Mouse (Mus musculus) heart, postnatal 36 days (tissue): ENCODE measurements at regions not wholly inside any gene's neighbourhood (a gene's known extent, or its start where the extent isn't known, plus 50 kb on each side); places are given as distances from the start of the nearest gene placed in this dataset.

ENCODE experiments used
- DNase-seq, 2 experiments: peaks; one replicate each; pipeline ENCODE4 v3.0.0; 2021 to 2022
- intact Hi-C: fragments of 180-260 bp; cut with DNase I; formaldehyde crosslinking; loops from one replicate; pipeline ENCODE4 v1.15.1; 2025

DNA sequence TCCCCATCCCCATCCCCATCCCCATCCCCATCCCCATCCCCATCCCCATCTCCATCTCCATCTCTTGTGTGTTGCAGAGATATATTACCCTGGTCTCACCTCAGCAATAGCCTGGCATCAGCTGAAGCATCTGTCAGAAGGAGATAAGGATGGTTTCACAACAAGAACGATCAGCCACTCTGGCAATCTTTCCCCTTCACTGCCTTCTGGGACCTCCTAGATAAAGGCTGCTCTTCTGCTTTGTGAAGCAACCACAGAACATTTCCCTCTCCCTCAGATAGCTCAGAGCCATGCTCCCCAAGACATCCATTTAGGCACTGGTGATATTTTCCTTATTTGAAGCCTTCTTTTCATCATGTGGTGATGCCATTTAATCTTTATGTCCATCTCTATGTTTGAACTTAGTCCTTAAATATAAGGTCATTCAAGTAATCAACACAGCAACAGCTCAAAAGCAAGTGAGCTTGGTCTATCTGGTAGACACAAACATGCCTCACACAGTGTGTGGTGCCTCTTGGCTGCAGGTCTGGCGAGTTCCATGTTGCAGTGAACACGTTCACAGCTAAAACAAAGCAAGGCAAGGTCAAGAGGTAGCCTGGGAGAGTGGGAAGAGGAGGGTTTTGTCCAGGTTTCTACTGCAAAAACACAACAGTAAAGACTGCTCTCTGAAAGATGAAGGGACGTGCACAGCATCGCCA lies 321.7 kb upstream of the Runx1 start:
- intact Hi-C loops, result no loop called here
- no peak for DNase-seq

- intact Hi-C loops, result no loop called here
- DNase-seq, result no peak
Measured at GRCm38 (mm10) chr16:93146812-93147211, 320.9 kb upstream of the Runx1 start.

- intact Hi-C loops, result no loop called here
- DNase-seq, result no peak
Measured at GRCm38 (mm10) chr16:93145617-93146016, 319.7 kb upstream of the Runx1 start.

DNA sequence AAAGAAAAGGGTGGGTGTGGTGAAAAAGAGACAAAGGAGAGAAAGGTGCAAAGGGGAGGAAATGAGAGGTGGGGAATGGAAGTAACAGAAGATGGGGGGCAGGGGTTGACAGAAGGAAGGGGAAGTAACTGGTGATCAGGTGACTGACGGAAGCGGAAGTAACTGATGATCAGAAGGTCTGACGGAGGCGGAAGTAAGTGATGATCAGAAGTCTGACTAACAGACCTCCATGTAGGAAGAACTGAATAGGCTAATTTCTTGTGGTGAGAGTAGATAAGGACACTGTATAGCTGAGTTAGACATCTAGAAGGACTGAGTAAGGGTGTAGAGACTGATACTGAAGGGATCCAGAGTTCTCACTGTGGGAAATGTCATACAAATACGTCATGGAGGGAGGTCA lies 318.1 kb upstream of the Runx1 start:
- DNase-seq, result no peak
- intact Hi-C loops, result no loop called here

DNA sequence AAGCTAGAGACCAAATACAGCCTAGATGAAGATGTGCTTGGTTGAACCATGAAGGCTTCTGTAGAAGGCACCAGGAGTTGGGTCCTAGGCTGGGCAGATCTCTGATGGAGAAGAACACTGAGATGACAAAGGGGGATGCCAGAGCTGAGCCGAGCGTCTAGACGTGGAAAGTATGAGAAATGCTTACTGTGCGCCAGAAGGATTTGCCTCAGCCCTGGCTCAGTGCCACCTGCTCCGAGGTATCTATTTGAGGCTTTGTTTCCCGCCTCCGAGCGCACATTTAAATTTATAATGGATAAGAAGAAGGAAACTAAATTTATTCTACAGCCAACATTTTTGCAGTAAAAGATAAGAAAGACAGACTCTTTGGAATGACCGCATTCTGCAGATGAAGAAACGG lies 317.2 kb upstream of the Runx1 start:
- DNase-seq, result peak in 1 of 2 experiments; percentile 10
- intact Hi-C loops, result no loop called here

DNA sequence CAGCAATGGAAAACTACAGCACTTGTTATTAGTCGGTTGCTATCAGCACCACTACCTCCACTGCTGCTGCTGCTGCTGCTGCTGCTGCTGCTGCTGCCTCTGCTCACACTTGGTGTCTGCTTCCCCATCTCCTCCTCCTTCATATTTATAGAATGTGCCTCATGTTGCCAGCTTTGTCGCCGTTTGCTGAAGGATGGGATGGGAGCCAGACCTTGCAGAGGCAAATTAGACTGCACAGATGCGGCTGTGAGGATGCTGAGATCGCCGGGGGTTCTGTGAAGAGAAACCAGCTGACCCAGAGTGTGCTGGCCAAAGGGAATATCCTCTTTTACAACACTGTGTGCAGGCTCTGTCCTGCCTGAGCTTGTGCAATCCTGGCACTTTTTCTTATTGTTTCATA lies 316.0 kb upstream of the Runx1 start:
- DNase-seq, result no peak
- intact Hi-C loops, result no loop called here

GRCm38 (mm10) chr16:93140535-93141110 lies 314.7 kb upstream of the Runx1 start:
- intact Hi-C loops, result no loop called here
- DNase-seq, result no peak

DNA sequence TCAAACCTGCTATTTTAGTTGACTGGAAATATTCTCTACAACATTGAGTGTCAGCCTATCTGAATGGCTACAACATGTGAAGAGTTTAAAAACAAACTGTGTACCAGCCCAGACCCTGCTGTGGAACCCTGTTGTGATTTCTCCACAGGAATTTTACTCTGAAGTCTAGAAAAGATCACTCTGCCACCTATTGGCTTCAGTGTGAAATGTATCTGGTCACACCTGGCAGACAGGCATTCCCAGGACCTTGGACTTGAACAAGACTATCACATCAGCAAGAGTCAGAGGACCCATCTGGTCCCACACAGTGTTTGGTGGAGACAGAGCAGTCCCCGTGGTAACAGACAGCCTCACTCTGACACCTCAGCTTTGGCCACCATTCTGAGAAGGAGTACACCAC lies 311.3 kb upstream of the Runx1 start:
- DNase-seq, result no peak
- intact Hi-C loops, result loop anchor here (1.0 to 2.0 kb wide), 2 partner anchors 439 to 572 kb away; no protein-coding TSS in a partner anchor

DNA sequence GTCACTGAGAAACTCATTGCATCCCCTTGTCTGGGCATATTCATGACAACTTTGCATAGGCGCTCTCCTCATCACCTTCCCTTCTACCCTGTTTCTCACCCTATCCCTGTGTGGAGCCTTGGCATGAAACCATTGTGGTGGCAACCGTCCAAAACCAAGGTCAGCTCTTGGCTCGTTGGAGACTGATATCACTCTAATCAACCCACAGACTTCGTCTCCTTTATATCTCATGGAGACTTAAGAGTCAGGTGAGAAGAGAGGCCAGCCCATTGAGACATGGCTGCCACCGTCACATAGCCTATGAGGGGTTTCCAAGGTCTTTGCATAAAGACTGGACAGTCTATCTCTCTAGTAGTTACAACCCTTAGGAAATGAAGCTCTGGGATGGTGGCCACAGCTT lies 305.5 kb upstream of the Runx1 start:
- intact Hi-C loops, result no loop called here
- DNase-seq, result no peak

GRCm38 (mm10) chr16:93130622-93131021 lies 304.7 kb upstream of the Runx1 start:
- intact Hi-C loops, result no loop called here
- DNase-seq, result no peak

GRCm38 (mm10) chr16:93123707-93124106 lies 297.8 kb upstream of the Runx1 start:
- no peak for DNase-seq
- intact Hi-C loops, result no loop called here

DNA sequence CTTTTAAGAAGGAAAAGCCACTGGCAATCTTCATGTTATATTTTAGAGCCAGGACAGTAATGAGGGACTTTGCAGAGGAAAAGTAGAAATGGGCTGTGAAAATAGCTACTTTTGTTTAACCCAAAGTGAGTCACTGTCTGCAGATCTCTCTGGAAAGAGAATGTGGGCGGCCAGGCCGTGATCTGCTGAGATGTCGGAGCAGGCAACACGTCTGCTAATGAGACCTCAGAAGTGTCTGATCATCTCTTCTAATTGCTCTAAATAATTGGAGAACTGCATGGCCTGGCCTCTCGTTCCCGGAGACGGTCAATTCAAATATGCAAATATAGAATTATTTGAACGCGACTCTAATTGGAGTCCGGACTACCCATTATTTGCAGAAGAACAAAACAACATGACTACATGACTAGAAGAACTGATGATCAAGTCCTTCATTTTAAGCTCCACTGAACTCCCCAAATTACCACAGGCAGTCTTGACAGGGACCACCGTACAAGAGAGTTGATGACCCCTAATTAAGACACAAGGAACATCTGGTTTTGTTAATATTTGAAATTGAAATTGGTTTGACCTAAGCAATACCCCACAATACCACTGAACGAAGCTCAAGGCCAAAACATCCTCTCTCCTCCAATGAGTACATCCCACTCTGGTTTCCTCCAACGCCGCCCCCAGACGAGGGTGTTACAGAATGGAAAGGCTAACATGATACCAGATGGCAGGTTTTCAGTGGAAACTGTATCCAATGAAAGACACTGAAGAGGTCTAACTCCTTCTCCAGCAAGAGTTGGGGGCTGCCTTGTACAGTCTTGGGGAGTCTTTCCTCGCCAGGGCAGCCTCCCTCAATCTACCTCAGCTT lies 290.4 kb upstream of the Runx1 start:
- intact Hi-C loops, result no loop called here
- no peak for DNase-seq

- intact Hi-C loops, result no loop called here
- DNase-seq, result no peak
Measured at GRCm38 (mm10) chr16:93110912-93111311, 285.0 kb upstream of the Runx1 start.

GRCm38 (mm10) chr16:93110451-93110850 lies 284.5 kb upstream of the Runx1 start:
- no peak for DNase-seq
- intact Hi-C loops, result no loop called here

- intact Hi-C loops, result no loop called here
- DNase-seq, result peak in 1 of 2 experiments; percentile 7
Measured at GRCm38 (mm10) chr16:93109683-93110407, 283.9 kb upstream of the Runx1 start.

GRCm38 (mm10) chr16:93107524-93107845 lies 281.5 kb upstream of the Runx1 start:
- intact Hi-C loops, result no loop called here
- no peak for DNase-seq

GRCm38 (mm10) chr16:93106811-93107523 lies 281.0 kb upstream of the Runx1 start:
- DNase-seq, result peak; percentile 48
- intact Hi-C loops, result no loop called here

GRCm38 (mm10) chr16:93102174-93102573 lies 276.2 kb upstream of the Runx1 start:
- intact Hi-C loops, result no loop called here
- no peak for DNase-seq

DNA sequence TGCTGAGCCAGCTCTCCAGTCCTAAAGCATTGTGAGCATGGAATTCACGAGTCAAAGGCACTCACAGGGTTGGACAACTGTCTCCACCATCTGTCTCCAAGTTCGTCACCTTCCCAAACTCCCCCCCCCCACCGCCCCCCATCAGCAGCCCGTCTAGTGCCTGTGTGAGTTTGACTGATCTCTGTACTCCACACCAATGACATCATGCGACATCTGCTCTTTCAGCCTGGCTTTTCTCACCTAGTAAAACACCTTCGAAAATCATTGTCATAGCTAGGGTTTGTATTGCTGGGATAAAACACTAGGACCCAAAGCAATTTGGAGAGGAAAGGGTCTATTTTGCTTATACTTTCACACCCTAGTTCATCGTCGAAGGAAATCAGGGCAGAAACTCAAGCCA lies 272.1 kb upstream of the Runx1 start:
- no peak for DNase-seq
- intact Hi-C loops, result no loop called here

- intact Hi-C loops, result no loop called here
- DNase-seq, result no peak
Measured at GRCm38 (mm10) chr16:93096175-93096574, 270.2 kb upstream of the Runx1 start.

- intact Hi-C loops, result no loop called here
- no peak for DNase-seq
Measured at GRCm38 (mm10) chr16:93092796-93093195, 266.8 kb upstream of the Runx1 start.
